Mouse (Mus musculus) stomach, postnatal 0 days (tissue): ENCODE measurements around the gene Lin9. TPM values are rescaled to one million over a fixed set of nuclear protein-coding genes. Genes with fewer than 3 reads are reported as not detected.

Source experiments
- ATAC-seq: fragments of 200-750 bp; cut with Nextera tagmentation; 2 replicates; pipeline ENCODE4 v1.8.0; 2017; ENCODE audit not compliant: low FRiP score, low TSS enrichment
- DNase-seq: peaks from one replicate; pipeline ENCODE4 v3.0.0-alpha.2; 2016; ENCODE audit warnings: low spot score
- H3K27ac ChIP-seq: fragments of 300-500 bp; sonication (generic); replicated peaks from 2 replicates; pipeline ENCODE4 v1.5.1; 2014; ENCODE audit warnings: mild to moderate bottlenecking, control low read depth
- H3K27me3 ChIP-seq: fragments of 300-500 bp; sonication (generic); 2 replicates; pipeline ENCODE4 v1.6.1; 2014; ENCODE audit warnings: low read length; ENCODE audit not compliant: control insufficient read depth, insufficient read depth
- H3K36me3 ChIP-seq: fragments of 300-500 bp; sonication (generic); 2 replicates; pipeline ENCODE4 v1.6.1; 2014; ENCODE audit warnings: low read length, mixed read lengths; ENCODE audit not compliant: control insufficient read depth, insufficient read depth
- H3K4me1 ChIP-seq: fragments of 300-500 bp; sonication (generic); replicated peaks from 2 replicates; pipeline ENCODE4 v1.6.1; 2014; ENCODE audit warnings: antibody characterized with exemption; ENCODE audit not compliant: control insufficient read depth, insufficient read depth
- H3K4me2 ChIP-seq: fragments of 300-500 bp; sonication (generic); replicated peaks from 2 replicates; pipeline ENCODE4 v1.6.1; 2014; ENCODE audit warnings: low read depth, mild to moderate bottlenecking, control low read depth, moderate library complexity
- H3K4me3 ChIP-seq: fragments of 300-500 bp; sonication (generic); 2 replicates; pipeline ENCODE4 v1.5.1; 2014; ENCODE audit warnings: low read depth, low read length, control low read depth
- H3K9ac ChIP-seq: fragments of 300-500 bp; sonication (generic); 2 replicates; pipeline ENCODE4 v1.6.1; 2014; ENCODE audit warnings: mild to moderate bottlenecking, low read length, control low read depth, mixed read lengths
- H3K9me3 ChIP-seq: fragments of 300-500 bp; sonication (generic); 2 replicates; pipeline ENCODE4 v1.6.1; 2016; ENCODE audit warnings: low read length; ENCODE audit not compliant: control insufficient read depth
- CTCF ChIP-seq: IDR thresholded peaks from 2 replicates; pipeline ENCODE4 v1.5.1; 2016; ENCODE audit warnings: antibody characterized with exemption, low read depth, mild to moderate bottlenecking, moderate library complexity
- EP300 ChIP-seq: optimal IDR thresholded peaks from 2 replicates; pipeline ENCODE3; 2016; ENCODE audit warnings: antibody characterized with exemption
- WGBS: fragments of 180-500 bp; shearing (Covaris S2); extraction: QIAGEN DNeasy Blood & Tissue Kit; methylation state at CpG from one replicate; pipeline ENCODE4 v1.1.7; 2014; 5-methylcytosine and 5-hydroxymethylcytosine counted together
- polyA plus RNA-seq: library from polyadenylated mRNA; unstranded; fragments of >200 nt; fragmentation: Nextera tagmentation; extraction: Ambion mirVana; gene quantifications from 2 replicates; pipeline ENCODE4 v1.2.1, GENCODE M21; 2015

Gene Lin9
- polyA plus RNA-seq, 1 experiment from 2014 or later, result 5.5 TPM

- no peak overlapping the region for H3K4me2 ChIP-seq
- H3K27ac ChIP-seq, result no peak overlapping the region
- 29% methylated on average over 1 of the region's 1 CpGs for WGBS
- TF ChIP-seq EP300 (no peak), CTCF (no peak)
- ATAC-seq, result no peak
- H3K9me3 ChIP-seq, result no peaks in the 10 kb centered on the region
- H3K4me3 ChIP-seq, result no peak overlapping the region
- H3K36me3 ChIP-seq, result no peaks in the 10 kb centered on the region
- no peak overlapping the region for H3K9ac ChIP-seq
- no peak for DNase-seq
- H3K4me1 ChIP-seq, result peaks cover 2% of the 10 kb centered on the region; the same call in 1 of the 2 replicates
- no peaks in the 10 kb centered on the region for H3K27me3 ChIP-seq
These were observed 82.8 kb downstream of the Lin9 start for GRCm38 (mm10) chr1:180723701-180724238.

DNA sequence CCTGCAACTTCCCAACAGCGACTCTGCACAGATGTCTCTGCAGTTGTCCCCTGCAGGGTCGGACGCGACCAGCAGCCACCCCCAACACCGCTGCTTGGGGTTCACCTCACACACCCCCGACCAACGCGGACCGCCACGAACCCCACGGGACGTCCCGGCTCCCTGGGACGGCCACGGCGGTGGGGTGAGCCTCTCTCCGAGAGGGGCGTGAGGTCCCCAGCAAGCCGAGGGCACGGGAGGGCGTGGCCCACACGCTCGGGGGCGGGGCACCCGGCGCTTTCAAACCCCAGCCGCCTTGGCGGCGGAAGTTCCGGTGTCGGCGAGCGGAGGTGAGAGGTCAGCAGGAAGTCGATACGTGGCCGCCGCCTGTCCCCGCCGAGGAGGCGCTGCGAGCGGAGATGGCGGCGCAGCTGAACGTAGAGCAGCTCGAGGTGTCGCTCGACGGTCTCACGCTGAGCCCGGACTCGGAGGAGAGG is 84.8 kb downstream of the Lin9 start, which contains the start of gene Acbd3:
Gene Acbd3, plus strand, starts transcription at position 340 of the 476 bp plus-strand sequence.
- Histone ChIP-seq H3K4me2 (peak within 1 kb of the TSS; percentile 79), H3K9ac (peak within 1 kb of the TSS; percentile 94), H3K4me3 (peak within 1 kb of the TSS; percentile 98), H3K27me3 (no peaks in the 10 kb centered on the region), H3K9me3 (no peaks in the 10 kb centered on the region), H3K27ac (peak within 1 kb of the TSS; percentile 95), H3K36me3 (no peaks in the 10 kb centered on the region), H3K4me1 (peaks cover 2% of the 10 kb centered on the region; the same call in 1 of the 2 replicates)
- ATAC-seq (peak; percentile 93), DNase-seq (peak; percentile 94)
- WGBS, result under 1% methylated on average over 46 of the region's 52 CpGs
- TF ChIP-seq CTCF (peak; percentile 35; the same call in 1 of the 2 replicates), EP300 (no peak)

DNA sequence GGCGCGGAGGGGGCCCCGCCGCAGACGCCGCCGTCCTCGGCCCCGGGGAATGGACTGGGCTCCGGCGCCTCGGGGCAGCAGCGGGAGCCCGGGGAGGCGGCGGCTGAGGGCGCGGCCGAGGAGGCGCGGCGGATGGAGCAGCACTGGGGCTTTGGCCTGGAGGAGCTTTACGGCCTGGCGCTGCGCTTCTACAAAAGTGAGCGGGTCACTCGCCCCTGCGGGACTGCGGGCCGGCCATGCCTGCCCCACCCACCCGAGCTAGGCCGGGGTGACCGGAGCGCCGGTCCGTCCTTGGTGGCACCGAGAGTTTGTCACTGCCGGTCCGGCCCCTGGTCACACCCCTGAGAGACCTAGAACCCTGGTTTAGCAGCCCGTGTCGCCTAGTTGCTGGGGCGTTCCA is 85.2 kb downstream of the Lin9 start:
- H3K9me3 ChIP-seq, result no peaks in the 10 kb centered on the region
- no peak for TF ChIP-seq CTCF

GRCm38 (mm10) chr1:180729231-180729630 is 88.3 kb downstream of the Lin9 start:
- ATAC-seq (no peak), DNase-seq (no peak)
- Histone ChIP-seq H3K36me3 (no peaks in the 10 kb centered on the region), H3K4me2 (no peak overlapping the region), H3K27ac (no peak overlapping the region), H3K9me3 (no peaks in the 10 kb centered on the region), H3K4me1 (peaks cover 2% of the 10 kb centered on the region; the same call in 1 of the 2 replicates), H3K9ac (no peak overlapping the region), H3K4me3 (no peak overlapping the region), H3K27me3 (no peaks in the 10 kb centered on the region)
- TF ChIP-seq EP300, result no peak
- TF ChIP-seq CTCF, result no peak
- WGBS, result 86% methylated on average over 3 of the region's 3 CpGs

More for the DNA sequence above, 85.2 kb downstream of the Lin9 start:
- ATAC-seq, result peak; percentile 83
- peaks cover 2% of the 10 kb centered on the region; the same call in 1 of the 2 replicates for H3K4me1 ChIP-seq
- peak overlapping the region; percentile 94 for H3K9ac ChIP-seq
- H3K36me3 ChIP-seq, result no peaks in the 10 kb centered on the region
- peak overlapping the region; percentile 98 for H3K4me3 ChIP-seq
- H3K4me2 ChIP-seq, result peak overlapping the region; percentile 79
- H3K27me3 ChIP-seq, result no peaks in the 10 kb centered on the region
- DNase-seq, result no peak
- H3K27ac ChIP-seq, result peak overlapping the region; percentile 95
- under 1% methylated on average over 42 of the region's 42 CpGs for WGBS

Other genes with a start within 250 kb of the Lin9 start
- gene Stum, start 157.6 kb upstream of the Lin9 start, polyA plus RNA-seq, result 3.5 and 4.3 TPM in 2 replicates
- gene Parp1, start 72.2 kb upstream of the Lin9 start, polyA plus RNA-seq, result 31.3 and 31.9 TPM in 2 replicates
- 0.04 and 0.05 TPM in 2 replicates for gene Mixl1, start 55.9 kb downstream of the Lin9 start, polyA plus RNA-seq
- 16.6 and 16.7 TPM in 2 replicates for gene Acbd3, start 84.9 kb downstream of the Lin9 start, polyA plus RNA-seq
- 1,633 and 1,693 TPM in 2 replicates for gene H3f3a, start 172.8 kb downstream of the Lin9 start, polyA plus RNA-seq
- 18.8 and 20.0 TPM in 2 replicates for gene Sde2, start 210.0 kb downstream of the Lin9 start, polyA plus RNA-seq